8 mouse cellular contexts compared by ENCODE assay signal in genomic region chr3:146812901-146813393, GRCm38 (mm10). TPM values are rescaled to one million over a fixed set of nuclear protein-coding genes. Genes with fewer than 3 reads are reported as not detected.
DNase-seq lines count a peak whose midpoint lies in the region; ATAC-seq lines count a peak whose summit lies in the region.

Gene Prkacb, minus strand, starts transcription at chr3:146812990.

- H3K27me3 ChIP-seq in intestine, embryonic 14.5 days (replicated peaks; ENCODE audit: control insufficient read depth, insufficient read depth, low read length): no peaks in the 10 kb centered on the region

- no peaks in the 10 kb centered on the region for H3K36me3 ChIP-seq in intestine, embryonic 14.5 days (ENCODE audit: control insufficient read depth, insufficient read depth, low read length)

- H3K27ac ChIP-seq in intestine, embryonic 14.5 days (ENCODE audit: low read depth): peak within 1 kb of the TSS; percentile 92

- peak; percentile 97 for ATAC-seq in intestine, embryonic 14.5 days (replicated peaks; ENCODE audit: low FRiP score, low TSS enrichment, low read depth)

- H3K4me2 ChIP-seq in intestine, embryonic 14.5 days (ENCODE audit: low read length): peak within 1 kb of the TSS; percentile 59

- peak within 1 kb of the TSS; percentile 93 for H3K9ac ChIP-seq in intestine, embryonic 14.5 days (ENCODE audit: low read length)

- H3K4me3 ChIP-seq in intestine, embryonic 14.5 days (ENCODE audit: low read depth, low read length): peak within 1 kb of the TSS; percentile 96

- no peaks in the 10 kb centered on the region for H3K9me3 ChIP-seq in intestine, embryonic 14.5 days (ENCODE audit: control insufficient read depth, low read length)

- intact Hi-C loops in left cerebral cortex, postnatal 14 days (cut with DNase I): loop anchor here (5.0 kb wide), 2 partner anchors 39 to 99 kb away; partner anchors contain the start of gene Ttll7

- peak; percentile 95 to 98 for DNase-seq in adrenal gland, adult (ENCODE audit: inconsistent age in 2 of 2, low spot score in 1 of 2)
- DNase-seq in embryo, embryonic 10.5 days (ENCODE audit: low spot score): peak; percentile 85
- DNase-seq in gastrocnemius, postnatal 25 days: peak; percentile 91
- peak; percentile 97 for DNase-seq in intestine, embryonic 14.5 days (ENCODE audit: low spot score)
- peak; percentile 89 to 90 for DNase-seq in left cerebral cortex, postnatal 14 days (ENCODE audit: low spot score in 2 of 2)
- peak; percentile 91 for DNase-seq in mesoderm, embryonic 11.5 days (ENCODE audit: low read depth, low spot score)
- peak; percentile 79 for DNase-seq in right cerebral cortex, postnatal 36 days (ENCODE audit: low spot score in 2 of 2)
- peak; percentile 87 for DNase-seq in yolk sac, embryonic 10.5 days (ENCODE audit: low spot score)

- 0% methylated on average over 33 of the region's 60 CpGs for WGBS in intestine, embryonic 14.5 days

- peaks cover 5% of the 10 kb centered on the region for H3K4me1 ChIP-seq in intestine, embryonic 14.5 days (replicated peaks; ENCODE audit: control insufficient read depth, insufficient read depth, low read length)

RNA-seq across cellular contexts. Expression of gene Prkacb, which starts in this region (rescaled TPM):
- 10 to 100 TPM; 34.8 to 35.1 TPM for total RNA-seq in gastrocnemius, postnatal 25 days (2021)
- polyA plus RNA-seq in intestine, embryonic 14.5 days (2014; fragmentation: Nextera tagmentation; extraction: Ambion mirVana): 56.1 and 64.3 TPM in 2 replicates
- total RNA-seq in left cerebral cortex, postnatal 14 days (2021): 100 to 1,000 TPM; 515 to 525 TPM

Comparison
In these comparisons a context has a peak if more than half of its experiments do, and no peak if none do; other contexts are left out.
1. Peak in every context shown above with its lines: DNase-seq, ATAC-seq, H3K4me3 ChIP-seq and H3K27ac ChIP-seq.
2. RNA of gene Prkacb (total RNA-seq): 515 to 525 TPM in left cerebral cortex, postnatal 14 days; 34.8 to 35.1 TPM in gastrocnemius, postnatal 25 days; every median in the first group is over 10 times any median in the second.